Mouse (Mus musculus) liver, embryonic 12.5 days (tissue): ENCODE results near the gene Supt16. TPM values are rescaled to one million over a fixed set of nuclear protein-coding genes. Genes with fewer than 3 reads are reported as not detected.

ENCODE experiments used
- polyA plus RNA-seq: library from polyadenylated mRNA; unstranded; fragments of >200 nt; fragmentation: Nextera tagmentation; extraction: Ambion mirVana; gene quantifications from 2 replicates; pipeline ENCODE4 v1.2.1, GENCODE M21; 2016

Supt16 gene
- polyA plus RNA-seq, 1 experiment from 2014 or later, result 53.7 TPM

Other genes with a start within 250 kb of the Supt16 start
- 34.8 and 40.1 TPM in 2 replicates for gene Arhgef40, start 212.7 kb downstream of the Supt16 start, polyA plus RNA-seq
- gene Tmem253, start 181.8 kb downstream of the Supt16 start, polyA plus RNA-seq, result 0.32 and 0.39 TPM in 2 replicates
- gene Zfp219, start 176.7 kb downstream of the Supt16 start, polyA plus RNA-seq, result 15.3 and 15.8 TPM in 2 replicates
- gene Olfr221, start 155.0 kb downstream of the Supt16 start, polyA plus RNA-seq, result not detected in 2 replicates
- gene Hnrnpc, start 93.4 kb downstream of the Supt16 start, polyA plus RNA-seq, result 438 and 448 TPM in 2 replicates
- 58.2 and 62.1 TPM in 2 replicates for gene Rpgrip1, start 86.7 kb downstream of the Supt16 start, polyA plus RNA-seq
- 20.8 and 20.9 TPM in 2 replicates for gene Chd8, start 60.4 kb upstream of the Supt16 start, polyA plus RNA-seq
- gene Tox4, start 81.7 kb upstream of the Supt16 start, polyA plus RNA-seq, result 26.5 and 26.7 TPM in 2 replicates
- gene Rab2b, start 82.1 kb upstream of the Supt16 start, polyA plus RNA-seq, result 4.6 TPM in 2 replicates
- gene Mettl3, start 107.7 kb upstream of the Supt16 start, polyA plus RNA-seq, result 26.8 and 28.6 TPM in 2 replicates
- 3.0 and 3.8 TPM in 2 replicates for gene Sall2, start 131.3 kb upstream of the Supt16 start, polyA plus RNA-seq
- not detected in 2 replicates for gene Olfr1513, start 159.0 kb upstream of the Supt16 start, polyA plus RNA-seq
- not detected in 2 replicates for gene Olfr1512, start 181.8 kb upstream of the Supt16 start, polyA plus RNA-seq
- gene Olfr1511, start 200.0 kb upstream of the Supt16 start, polyA plus RNA-seq, result not detected in 2 replicates
- gene Olfr1510, start 217.0 kb upstream of the Supt16 start, polyA plus RNA-seq, result not detected in 2 replicates
- gene Olfr1509, start 245.6 kb upstream of the Supt16 start, polyA plus RNA-seq, result not detected in 2 replicates